Mouse (Mus musculus) thymus, postnatal 4 days (tissue): ENCODE measurements around the gene Tmeff1.
"Not testable (repeated sequence)": the region's sequence is repeated elsewhere in the genome, so short reads cannot be mapped to it uniquely, and the experiment has no call there.

Experiments used
- DNase-seq: peaks from one replicate; pipeline ENCODE4 v3.0.0; 2021

Gene Tmeff1

DNA sequence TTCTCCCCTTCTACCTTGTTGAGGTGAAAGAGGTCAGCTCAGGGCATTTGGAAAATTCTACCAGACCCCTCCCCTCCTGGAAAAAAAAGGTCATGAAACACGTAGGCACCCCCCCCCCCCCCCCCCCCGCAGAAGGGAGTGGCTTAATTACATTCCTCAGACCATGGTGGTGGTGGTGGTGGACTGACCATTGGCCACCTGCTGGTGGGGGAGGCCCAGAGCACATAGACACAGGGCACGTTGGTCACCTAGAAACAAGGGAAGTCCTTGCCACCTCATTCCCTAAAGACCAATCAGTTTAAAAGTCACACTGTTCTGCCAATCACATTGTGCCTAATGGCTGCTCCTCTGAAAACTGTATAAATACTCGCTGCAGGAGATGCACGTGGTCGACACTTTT, 94.8 kb downstream of the Tmeff1 start:
- not testable (repeated sequence) for DNase-seq

DNA sequence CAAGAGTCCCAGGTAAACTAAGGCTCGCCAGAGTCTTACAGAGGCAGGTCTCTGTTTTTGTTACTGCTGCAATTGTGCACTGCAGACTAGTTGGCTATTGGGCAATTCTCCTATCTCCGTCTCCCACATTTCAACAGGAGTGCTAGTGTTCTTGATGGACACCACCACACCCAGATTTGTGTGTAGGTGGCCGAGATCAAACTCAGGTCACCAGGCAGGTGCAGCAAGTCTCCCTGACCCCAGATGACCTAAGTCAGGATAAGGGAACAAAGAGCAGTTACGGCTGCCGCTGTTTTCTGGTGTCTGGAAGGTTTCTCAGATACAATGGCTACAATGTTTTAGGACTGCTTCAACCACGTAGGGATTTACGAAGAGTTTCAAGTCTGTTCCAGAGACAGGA, 95.2 kb downstream of the Tmeff1 start:
- DNase-seq = no peak

DNA sequence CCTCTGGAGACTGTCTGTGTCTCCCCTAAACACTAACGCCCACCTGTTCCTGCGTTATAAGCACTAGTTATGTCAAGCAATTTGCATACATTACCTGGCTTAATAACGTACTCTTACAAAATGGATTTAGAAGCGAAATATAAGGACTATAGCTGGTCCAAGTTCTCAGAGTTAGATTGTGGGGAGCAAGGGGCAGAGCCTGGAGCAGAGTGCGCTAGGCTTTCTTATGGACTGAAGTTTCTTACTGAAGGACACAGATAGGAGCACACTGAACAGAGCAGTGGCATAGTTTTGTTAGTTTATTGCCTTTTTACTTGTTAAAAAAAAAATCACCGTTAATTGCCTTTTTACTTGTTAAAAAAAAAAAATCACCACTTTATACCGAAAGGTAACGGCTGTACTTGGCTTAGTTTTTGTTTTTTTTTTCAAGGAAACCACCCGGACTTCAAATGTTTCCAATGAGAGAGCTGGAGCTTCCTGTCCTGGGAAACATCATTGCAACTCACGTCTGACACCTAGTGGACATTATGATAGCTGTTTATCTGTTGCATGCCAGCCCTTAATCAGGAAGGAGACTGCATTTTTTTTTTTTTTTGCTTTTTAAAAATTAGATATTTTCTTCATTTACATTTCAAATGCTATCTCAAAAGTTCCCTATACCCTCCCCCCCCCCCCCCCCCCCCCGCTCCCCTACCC, 95.8 kb downstream of the Tmeff1 start:
- DNase-seq = no peak

GRCm38 (mm10) chr4:48683126-48683525, 98.2 kb downstream of the Tmeff1 start:
- DNase-seq = no peak

DNA sequence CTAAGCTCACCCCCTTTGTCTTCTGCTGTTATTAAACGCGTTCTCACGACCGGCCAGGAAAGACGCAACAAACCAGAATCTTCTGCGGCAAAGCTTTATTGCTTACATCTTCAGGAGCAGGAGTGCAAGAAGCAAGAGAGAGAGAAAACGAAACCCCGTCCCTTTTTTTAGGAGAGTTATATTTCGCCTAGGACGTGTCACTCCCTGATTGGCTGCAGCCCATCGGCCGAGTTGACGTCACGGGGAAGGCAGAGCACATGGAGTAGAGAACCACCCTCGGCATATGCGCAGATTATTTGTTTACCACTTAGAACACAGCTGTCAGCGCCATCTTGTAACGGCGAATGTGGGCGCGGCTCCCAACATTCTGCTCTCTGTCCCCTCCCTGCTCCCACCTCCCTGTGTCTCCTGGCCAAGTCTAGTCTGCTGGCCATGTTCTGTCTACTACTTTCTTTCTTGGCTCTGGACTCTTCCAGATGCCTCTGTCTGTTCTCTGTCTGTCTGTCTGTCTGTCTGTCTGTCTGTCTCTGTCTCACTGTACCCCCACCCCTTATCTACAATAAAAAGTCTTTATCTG, 98.7 kb downstream of the Tmeff1 start:
- DNase-seq = not testable (repeated sequence)

DNA sequence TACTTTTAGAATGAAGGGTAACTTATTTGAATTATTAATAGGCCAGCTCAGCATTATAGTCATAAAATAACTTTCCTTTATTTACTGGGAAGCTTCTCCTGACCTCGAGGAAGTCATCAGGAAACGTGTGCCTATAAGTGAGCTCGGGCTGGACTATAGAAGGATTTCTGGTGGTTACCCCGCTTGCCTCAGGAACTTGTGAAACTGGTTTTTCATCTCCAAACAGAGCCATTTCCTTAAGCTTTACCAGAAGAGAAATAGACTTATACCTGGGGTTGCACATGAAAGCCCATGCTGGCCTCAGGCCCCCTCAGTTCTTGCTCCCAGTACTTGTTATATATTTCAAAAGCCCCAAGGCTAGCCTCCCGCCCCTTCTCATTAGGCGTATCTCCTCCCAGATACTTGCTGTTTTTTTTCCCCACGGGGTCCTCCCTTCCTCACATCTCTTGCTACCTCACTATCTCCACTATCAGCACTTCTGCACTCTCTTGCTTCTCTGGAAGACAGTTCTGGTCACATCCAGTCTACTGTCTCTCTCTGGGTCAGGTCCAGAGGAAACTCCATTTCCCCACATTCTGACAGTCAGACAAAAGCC, 99.7 kb downstream of the Tmeff1 start:
- DNase-seq = no peak

GRCm38 (mm10) chr4:48688148-48688547, 103.2 kb downstream of the Tmeff1 start:
- no peak for DNase-seq

DNA sequence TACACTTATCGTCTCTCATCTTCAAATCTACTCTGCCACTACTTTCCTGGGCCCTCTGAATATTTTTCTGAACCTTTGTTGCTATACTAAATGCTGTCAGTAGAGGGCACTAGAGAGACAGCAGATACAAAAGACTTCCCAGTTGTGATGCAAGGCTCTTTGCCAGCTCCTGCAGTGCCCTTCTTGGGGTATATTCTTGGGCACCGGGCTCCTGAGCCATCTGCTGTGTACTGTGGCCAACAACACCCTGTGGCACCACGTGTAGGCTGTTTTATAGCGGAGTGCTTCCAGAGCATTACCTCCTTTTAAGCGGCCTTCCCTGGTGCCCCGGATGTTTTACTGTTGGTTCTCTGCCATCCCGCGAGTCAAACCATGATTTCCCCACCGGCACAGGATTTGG, 105.7 kb downstream of the Tmeff1 start:
- DNase-seq = peak; percentile 6

DNA sequence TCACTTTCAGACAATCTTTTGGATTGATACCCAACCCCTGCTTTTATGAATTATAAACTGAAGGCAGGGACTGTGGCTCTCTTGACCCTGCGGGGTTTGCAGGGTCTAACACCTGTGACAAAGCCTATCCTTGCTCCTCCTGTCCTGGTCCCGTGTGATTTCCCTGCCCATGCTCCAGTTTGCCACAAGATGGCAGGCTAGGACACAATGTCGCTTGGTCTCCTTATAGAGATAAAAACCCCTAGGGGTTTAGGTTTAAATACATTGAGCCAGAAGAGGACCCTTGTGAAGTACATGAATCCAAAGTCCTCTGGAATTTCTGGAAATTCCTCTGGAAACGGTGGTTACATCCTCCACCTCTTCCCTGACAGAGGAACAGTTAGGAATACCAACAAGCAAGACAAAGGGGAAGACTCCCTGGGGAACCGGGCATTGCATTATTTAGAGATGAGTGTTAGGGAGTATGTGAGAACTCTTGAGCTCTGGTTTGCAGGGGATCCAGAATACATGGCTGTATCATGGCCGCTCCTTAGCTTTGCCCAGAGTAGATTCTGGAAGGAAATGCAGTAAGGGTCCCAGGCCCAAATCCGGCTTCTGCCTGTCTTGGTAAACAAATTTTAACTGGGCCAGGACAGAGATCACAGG, 106.9 kb downstream of the Tmeff1 start:
- DNase-seq = peak; percentile 39

DNA sequence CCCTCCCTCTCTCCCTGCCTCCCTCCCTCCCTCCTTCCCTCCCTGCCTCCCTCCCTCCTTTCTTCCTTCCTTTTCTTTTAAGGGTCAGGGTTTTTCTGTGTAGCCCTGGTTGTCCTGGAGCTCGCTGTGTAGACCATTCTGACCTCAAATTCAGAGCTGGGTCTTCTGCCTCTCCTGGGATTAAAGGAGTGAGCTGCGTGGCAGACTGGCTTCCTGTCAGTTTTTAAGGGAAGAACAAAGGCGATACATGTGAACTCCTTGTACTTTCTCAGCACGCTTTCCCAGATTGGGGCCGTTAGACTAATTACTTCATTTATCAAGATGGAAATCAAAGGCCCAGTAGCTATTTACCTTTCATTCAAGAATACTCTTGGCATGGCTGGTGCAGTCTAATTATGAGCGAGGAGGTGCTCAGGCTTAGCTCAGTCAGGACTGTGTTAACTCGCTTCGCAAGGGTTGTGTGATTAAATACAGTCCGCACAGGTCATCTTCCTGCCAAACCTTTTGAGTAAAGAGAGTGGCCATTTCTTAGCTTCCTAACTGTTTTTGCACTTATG, 107.8 kb downstream of the Tmeff1 start:
- no peak for DNase-seq

DNA sequence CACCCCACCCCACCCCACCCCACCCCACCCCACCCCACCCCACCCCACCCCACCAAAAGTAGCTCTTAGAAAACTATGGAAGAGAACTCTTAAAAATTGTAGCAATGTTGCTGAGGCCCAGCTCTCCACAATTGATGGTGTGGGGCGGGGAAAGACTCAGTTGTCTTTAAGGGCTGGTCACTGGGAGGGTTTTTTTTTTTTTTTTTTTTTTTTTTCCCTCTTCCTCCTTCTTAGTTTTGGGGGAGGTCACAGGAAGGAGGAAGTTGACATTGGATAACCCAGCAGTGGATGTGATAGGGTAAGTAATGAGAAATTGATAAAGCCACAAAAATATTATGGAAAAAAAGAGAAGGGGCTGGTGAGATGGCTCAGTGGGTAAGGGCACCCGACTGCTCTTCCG, 111.7 kb downstream of the Tmeff1 start:
- DNase-seq = no peak

- DNase-seq = no peak
These were observed 112.3 kb downstream of the Tmeff1 start for GRCm38 (mm10) chr4:48697302-48697701.
